Mouse (Mus musculus): ENCODE results near the gene Hsd17b12. TPM values are rescaled to one million over a fixed set of nuclear protein-coding genes. Genes with fewer than 3 reads are reported as not detected.

Hsd17b12 gene
- polyA plus RNA-seq, 1 experiment from 2014 or later: 121 TPM

DNA sequence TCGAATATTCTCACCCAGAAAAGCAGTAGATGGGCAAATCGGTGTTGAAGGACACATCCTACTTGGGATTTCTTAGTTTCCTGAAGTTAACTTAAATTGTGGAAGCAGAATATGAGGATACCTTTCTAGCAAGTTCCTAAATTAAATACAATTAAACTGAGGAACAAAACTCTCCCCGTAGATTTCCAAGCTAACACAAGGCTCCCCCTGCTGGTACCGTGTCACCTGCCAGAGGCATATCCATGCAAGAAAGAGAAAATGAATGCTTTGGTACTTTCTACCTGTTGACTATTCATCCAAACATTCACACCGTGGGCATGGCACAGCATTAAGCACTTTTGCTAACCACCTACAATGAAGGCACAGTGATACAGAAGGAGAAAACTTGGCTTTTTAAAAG, 98.3 kb downstream of the Hsd17b12 start:
- Histone ChIP-seq H3K27me3 (ENCODE audit: insufficient read depth, poor library complexity, severe bottlenecking) (no peaks in the 10 kb centered on the region), H3K4me3 (no peak overlapping the region), H3K27ac (no peak overlapping the region), H3K4me1 (replicated peaks) (no peaks in the 10 kb centered on the region), H3K36me3 (no peaks in the 10 kb centered on the region), H3K9me3 (no peaks in the 10 kb centered on the region)
- 85% methylated on average over 5 of the region's 5 CpGs for WGBS
- DNase-seq (ENCODE audit: low spot score): no peak

DNA sequence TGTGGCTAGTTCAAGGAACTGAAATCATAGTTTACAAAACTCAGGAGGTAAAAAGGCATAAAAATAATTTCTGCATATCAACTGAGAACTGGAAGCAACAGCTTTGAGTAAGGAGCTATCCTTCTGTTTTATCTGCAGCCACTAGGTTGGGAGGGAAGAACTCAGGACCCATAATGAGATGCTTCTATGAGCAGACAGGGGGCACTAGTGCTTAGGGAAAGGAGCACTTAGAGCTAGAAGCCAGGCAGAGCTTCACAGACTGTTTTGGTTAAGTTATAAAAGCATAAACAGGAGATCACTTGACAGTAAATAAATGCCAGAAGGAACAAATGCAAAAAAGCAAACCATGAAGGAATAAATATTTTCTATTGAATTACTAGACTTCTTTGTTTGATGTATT, 103.0 kb downstream of the Hsd17b12 start:
- H3K27ac ChIP-seq: no peak overlapping the region
- no peak for DNase-seq (ENCODE audit: low spot score)
- no peaks in the 10 kb centered on the region for H3K9me3 ChIP-seq
- no peak overlapping the region for H3K4me3 ChIP-seq
- no peaks in the 10 kb centered on the region for H3K27me3 ChIP-seq (ENCODE audit: insufficient read depth, poor library complexity, severe bottlenecking)
- peaks cover 11% of the 10 kb centered on the region for H3K36me3 ChIP-seq
- no peaks in the 10 kb centered on the region for H3K4me1 ChIP-seq (replicated peaks)

DNA sequence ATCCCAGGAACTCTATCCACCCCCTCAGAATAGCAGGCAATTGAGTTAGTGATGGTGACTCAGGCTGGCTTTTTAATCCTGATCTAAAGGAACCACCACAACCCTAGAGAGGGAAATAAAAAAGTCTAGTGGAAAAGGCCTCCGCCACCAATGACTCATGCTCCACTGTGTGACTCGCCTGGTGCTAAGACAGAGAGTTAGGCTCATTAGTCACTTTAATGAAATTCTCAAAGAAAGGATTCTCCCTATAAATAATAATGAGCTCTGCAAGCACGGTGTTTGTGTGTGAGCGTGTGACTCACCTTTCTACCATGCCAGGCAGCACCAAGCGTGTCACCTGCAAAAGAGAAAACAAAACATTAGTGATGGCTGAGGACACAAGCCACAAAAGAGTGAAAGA, 105.8 kb downstream of the Hsd17b12 start:
- 92% methylated on average over 5 of the region's 5 CpGs for WGBS
- Histone ChIP-seq H3K27ac (no peak overlapping the region), H3K4me3 (no peak overlapping the region), H3K4me1 (replicated peaks) (no peaks in the 10 kb centered on the region), H3K36me3 (peaks cover 11% of the 10 kb centered on the region), H3K9me3 (no peaks in the 10 kb centered on the region), H3K27me3 (ENCODE audit: insufficient read depth, poor library complexity, severe bottlenecking) (no peaks in the 10 kb centered on the region)
- no peak for DNase-seq (ENCODE audit: low spot score)

DNA sequence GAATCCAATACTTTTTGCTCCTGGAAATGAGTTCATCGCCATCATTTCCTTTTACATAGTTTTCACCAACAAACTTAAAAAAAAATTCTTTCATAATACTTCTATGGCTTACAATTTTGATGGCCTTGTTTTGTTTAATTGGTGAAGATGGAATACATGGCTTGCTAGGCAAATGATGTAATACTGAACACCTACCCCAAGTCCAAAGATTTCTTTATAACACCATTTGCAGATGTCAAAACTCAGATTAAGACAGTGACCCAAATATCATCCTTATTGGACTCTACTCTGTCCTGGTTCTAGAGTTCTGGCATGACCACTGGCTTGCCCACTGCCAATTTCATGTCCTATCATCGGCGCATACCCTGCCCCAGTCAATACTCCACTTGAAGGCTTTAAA, 106.9 kb downstream of the Hsd17b12 start:
- Histone ChIP-seq H3K27ac (no peak overlapping the region), H3K36me3 (peaks cover 11% of the 10 kb centered on the region), H3K27me3 (ENCODE audit: insufficient read depth, poor library complexity, severe bottlenecking) (no peaks in the 10 kb centered on the region), H3K4me3 (no peak overlapping the region), H3K9me3 (no peaks in the 10 kb centered on the region), H3K4me1 (replicated peaks) (no peaks in the 10 kb centered on the region)
- DNase-seq (ENCODE audit: low spot score): no peak
- WGBS: 96% methylated on average over 3 of the region's 3 CpGs

DNA sequence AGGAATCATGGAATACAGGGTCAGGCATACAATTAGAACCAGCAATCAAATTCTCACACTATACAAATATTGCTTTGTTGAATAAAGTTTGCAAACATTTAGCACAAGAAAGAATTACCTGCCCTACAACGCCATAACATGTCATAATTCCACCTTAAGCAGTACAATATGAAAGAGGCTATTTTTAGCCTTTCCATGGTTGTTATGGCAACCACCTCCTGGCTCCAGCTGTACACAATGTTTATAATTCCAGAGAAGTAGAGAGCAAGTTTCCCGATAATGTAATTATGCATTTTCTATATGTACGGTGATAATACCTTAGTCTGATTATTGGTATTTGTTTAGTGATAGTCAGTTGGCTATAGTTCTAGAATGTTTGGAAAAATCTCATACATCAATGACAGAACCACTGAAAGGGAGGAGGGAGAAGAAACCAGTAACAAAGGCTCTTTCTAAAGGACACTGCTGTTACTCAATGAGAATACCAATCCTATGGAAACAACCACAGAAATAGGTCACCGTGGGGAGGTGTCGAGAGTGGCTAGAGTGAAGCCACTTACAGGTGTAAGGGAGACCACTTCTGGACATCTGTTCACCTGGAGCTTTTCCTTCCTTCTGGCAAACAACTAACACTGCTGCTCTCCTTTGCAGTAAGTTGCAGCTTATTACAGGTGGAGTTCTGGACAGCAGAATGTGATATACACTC, 108.1 kb downstream of the Hsd17b12 start:
- DNase-seq (ENCODE audit: low spot score): no peak
- Histone ChIP-seq H3K27ac (no peak overlapping the region), H3K36me3 (peaks cover 11% of the 10 kb centered on the region), H3K27me3 (ENCODE audit: insufficient read depth, poor library complexity, severe bottlenecking) (no peaks in the 10 kb centered on the region), H3K4me1 (replicated peaks) (no peaks in the 10 kb centered on the region), H3K4me3 (no peak overlapping the region), H3K9me3 (no peaks in the 10 kb centered on the region)
- 88% methylated on average over 5 of the region's 5 CpGs for WGBS

DNA sequence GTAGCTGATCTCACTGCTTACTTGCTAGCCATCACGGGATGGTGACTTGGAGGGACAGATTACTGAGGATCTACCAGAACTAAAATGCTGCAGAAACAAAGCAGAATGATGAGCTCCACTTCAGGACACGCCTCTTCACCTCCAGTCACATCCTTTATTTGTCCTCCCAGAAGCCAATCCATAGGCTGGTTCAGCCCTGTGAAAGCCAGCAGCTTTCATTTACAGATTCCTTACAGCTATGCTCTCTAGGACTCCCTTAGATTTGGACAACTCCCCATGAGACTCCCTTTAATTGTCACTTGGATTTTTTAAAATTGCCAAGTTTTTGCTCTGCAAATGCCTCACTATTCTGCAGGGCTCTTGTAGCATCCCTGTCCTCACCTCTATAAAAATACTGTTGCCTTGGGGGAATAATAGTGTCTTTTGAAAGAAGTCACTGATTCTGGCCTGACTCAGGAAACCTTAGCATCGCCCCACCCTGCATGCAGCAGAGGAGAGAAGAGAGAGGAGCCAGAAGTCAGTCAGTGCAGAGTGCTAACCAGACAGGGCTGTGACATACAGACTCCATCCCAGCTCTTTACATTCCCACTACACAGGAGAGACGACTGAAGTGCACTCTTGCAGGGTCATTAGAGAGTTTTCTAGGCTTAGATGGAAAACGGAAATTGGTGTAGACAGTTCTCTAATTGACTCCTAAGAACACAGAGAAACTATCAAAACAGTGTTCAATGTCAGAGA, 108.9 kb downstream of the Hsd17b12 start:
- Histone ChIP-seq H3K4me3 (no peak overlapping the region), H3K4me1 (replicated peaks) (no peaks in the 10 kb centered on the region), H3K9me3 (no peaks in the 10 kb centered on the region), H3K27me3 (ENCODE audit: insufficient read depth, poor library complexity, severe bottlenecking) (no peaks in the 10 kb centered on the region), H3K27ac (no peak overlapping the region), H3K36me3 (peaks cover 11% of the 10 kb centered on the region)
- no peak for DNase-seq (ENCODE audit: low spot score)
- WGBS: 86% methylated on average over 5 of the region's 5 CpGs

DNA sequence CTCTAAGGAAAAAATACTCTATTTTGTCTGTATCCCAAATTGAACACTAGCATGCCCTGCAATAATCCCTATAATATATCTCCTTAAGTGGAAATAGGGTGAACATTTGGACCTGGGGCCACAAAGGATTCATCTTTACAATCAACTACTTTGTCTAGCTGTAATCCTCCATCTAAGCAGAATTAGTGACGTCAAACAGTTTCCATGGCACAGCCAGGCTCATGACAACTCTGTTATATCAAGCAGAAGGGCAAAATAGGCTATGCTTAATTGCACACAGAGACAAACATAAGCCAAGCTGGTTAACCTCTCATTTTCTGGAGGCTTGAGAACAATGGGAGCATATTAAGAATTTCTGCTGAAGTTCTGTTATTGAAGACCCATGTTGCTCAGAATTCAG, 109.5 kb downstream of the Hsd17b12 start:
- Histone ChIP-seq H3K36me3 (peaks cover 11% of the 10 kb centered on the region), H3K9me3 (no peaks in the 10 kb centered on the region), H3K4me3 (no peak overlapping the region), H3K4me1 (replicated peaks) (no peaks in the 10 kb centered on the region), H3K27me3 (ENCODE audit: insufficient read depth, poor library complexity, severe bottlenecking) (no peaks in the 10 kb centered on the region), H3K27ac (no peak overlapping the region)
- DNase-seq (ENCODE audit: low spot score): no peak
- 82% methylated on average over 1 of the region's 1 CpGs for WGBS

DNA sequence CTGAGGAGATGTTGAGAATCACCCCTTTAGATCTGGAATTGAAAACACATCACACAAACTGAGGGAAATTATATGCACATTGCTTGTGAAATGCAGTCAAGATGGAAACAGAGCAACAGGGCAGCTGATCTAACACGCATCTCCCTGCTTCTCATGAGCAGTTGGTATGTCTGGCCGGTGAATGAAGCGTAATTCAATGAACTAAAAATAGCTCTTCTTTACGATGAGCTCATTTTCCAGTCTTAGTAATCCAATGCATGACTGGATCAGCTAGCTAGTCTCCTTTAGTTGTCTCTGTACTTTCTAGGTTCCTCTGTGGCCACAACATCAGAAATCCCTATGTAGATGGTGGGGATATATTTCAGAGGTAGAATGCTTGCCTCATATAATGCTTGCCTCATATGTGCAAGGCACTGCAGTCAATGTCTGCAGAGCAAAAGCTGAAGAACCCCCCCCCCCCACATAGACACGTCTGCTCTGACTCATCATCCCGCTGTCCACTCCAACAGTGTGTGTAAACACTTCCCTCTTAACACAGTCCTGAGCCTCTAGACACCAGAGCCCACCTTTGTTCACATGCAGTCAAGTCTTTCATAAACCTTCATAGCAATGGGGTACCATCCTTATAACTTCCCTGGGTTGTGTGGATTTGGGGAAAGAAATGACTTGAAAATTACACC, 112.2 kb downstream of the Hsd17b12 start:
- Histone ChIP-seq H3K36me3 (peaks cover 19% of the 10 kb centered on the region), H3K27me3 (ENCODE audit: insufficient read depth, poor library complexity, severe bottlenecking) (no peaks in the 10 kb centered on the region), H3K4me3 (no peak overlapping the region), H3K9me3 (no peaks in the 10 kb centered on the region), H3K4me1 (replicated peaks) (no peaks in the 10 kb centered on the region), H3K27ac (no peak overlapping the region)
- no peak for DNase-seq (ENCODE audit: low spot score)
- WGBS: 90% methylated on average over 6 of the region's 6 CpGs

DNA sequence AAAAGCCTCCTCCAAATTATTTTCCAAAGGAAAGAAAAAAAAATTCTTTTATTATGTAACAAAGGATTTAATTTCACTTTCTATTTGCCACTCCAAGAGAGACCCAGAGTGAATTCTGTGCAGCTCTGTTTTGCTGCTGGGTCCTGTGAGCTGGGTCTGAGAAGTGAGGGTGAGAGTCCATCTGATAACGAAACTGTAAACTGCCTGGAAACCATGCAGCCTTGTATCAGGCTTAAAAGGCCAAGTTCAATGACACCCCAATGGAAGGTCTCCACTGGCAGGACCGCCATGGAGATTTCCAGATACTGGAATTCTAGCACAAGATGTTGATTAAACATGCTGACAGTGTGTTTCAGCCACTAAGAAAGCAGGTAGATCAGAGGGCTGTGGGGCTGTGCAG, 113.6 kb downstream of the Hsd17b12 start:
- no peak for DNase-seq (ENCODE audit: low spot score)
- Histone ChIP-seq H3K36me3 (peaks cover 19% of the 10 kb centered on the region), H3K4me3 (no peak overlapping the region), H3K4me1 (replicated peaks) (no peaks in the 10 kb centered on the region), H3K27me3 (ENCODE audit: insufficient read depth, poor library complexity, severe bottlenecking) (no peaks in the 10 kb centered on the region), H3K27ac (no peak overlapping the region), H3K9me3 (no peaks in the 10 kb centered on the region)
- WGBS: 90% methylated on average over 2 of the region's 2 CpGs

DNA sequence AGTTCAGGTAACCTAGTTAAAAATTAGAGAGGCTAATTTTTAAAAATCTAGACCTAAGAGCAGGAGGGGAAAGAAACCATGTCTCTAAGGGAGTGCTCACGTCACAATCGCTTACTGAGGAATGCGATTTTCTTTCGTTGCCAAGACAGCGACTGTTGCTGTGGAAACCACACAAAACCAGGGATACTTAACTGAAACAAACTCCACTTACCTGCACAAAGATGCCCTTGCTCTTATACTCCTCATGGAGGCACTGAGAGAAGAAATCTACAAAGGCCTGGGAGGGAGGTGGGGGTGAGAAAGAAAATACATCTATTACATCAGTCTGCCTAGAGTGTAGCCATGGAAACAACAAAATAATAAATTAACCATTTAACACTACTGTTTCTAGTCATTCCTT, 114.1 kb downstream of the Hsd17b12 start:
- Histone ChIP-seq H3K27ac (no peak overlapping the region), H3K27me3 (ENCODE audit: insufficient read depth, poor library complexity, severe bottlenecking) (no peaks in the 10 kb centered on the region), H3K4me3 (no peak overlapping the region), H3K9me3 (no peaks in the 10 kb centered on the region), H3K4me1 (replicated peaks) (no peaks in the 10 kb centered on the region), H3K36me3 (peaks cover 19% of the 10 kb centered on the region)
- 65% methylated on average over 5 of the region's 5 CpGs for WGBS
- DNase-seq (ENCODE audit: low spot score): no peak

DNA sequence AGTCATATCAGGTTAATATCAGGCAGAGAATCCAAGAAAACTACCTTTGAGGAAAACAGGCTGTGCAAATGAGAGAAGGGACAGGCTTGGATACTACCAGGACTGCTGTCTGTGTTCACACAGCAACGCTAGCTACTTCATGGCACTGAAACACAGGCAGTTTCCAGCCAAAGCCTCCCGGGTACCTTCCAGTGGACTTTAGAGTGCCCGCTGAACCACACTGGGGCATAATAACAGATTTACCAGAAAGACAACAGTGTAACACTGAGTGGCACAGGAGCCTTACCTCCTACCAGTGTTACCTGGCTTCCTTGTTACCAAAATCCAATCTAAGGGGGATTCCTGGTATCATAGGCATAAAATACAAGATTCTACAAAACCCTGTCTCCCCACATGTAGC, 115.3 kb downstream of the Hsd17b12 start:
- no peak overlapping the region for H3K4me3 ChIP-seq
- DNase-seq (ENCODE audit: low spot score): no peak
- no peaks in the 10 kb centered on the region for H3K9me3 ChIP-seq
- H3K36me3 ChIP-seq: peaks cover 19% of the 10 kb centered on the region
- no peaks in the 10 kb centered on the region for H3K4me1 ChIP-seq (replicated peaks)
- no peak overlapping the region for H3K27ac ChIP-seq
- WGBS: 96% methylated on average over 3 of the region's 3 CpGs
- H3K27me3 ChIP-seq (ENCODE audit: insufficient read depth, poor library complexity, severe bottlenecking): no peaks in the 10 kb centered on the region

DNA sequence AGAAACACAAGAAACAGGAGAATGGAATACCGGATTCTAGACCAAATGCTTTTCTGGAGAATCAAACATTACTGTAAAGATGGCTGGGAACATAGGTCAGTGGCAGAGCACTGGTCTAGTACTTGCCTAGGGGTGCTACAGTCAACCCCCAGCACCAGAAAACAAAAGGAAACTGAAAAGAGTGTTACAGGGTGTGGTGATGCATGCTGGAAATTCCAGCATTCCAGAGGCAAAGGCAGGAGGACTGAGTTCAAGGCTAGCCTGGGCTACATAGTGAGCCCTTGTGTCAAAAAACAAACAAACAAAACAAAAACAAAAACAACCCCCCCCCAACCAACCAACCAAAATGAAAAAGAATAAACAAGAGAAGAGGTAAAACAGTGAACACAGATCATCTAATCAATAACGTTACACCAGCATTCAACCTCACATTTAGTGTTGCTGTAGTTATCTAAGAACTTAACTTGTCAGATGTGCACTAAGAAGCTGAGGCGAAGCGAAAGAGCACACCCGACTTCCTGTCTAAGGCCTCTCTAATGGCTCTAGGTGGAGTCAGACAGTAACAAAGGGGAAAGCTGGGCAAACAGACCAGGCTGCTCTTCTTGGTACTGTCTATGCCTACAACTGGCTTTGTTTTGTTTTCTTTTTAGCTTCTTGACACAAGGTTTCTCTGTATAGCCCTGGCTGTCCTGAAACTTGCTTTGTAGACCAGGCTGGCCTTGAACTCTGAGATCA, 117.2 kb downstream of the Hsd17b12 start:
- Histone ChIP-seq H3K27ac (no peak overlapping the region), H3K27me3 (ENCODE audit: insufficient read depth, poor library complexity, severe bottlenecking) (no peaks in the 10 kb centered on the region), H3K4me1 (replicated peaks) (no peaks in the 10 kb centered on the region), H3K36me3 (peaks cover 19% of the 10 kb centered on the region), H3K9me3 (no peaks in the 10 kb centered on the region), H3K4me3 (no peak overlapping the region)
- WGBS: 94% methylated on average over 5 of the region's 5 CpGs
- no peak for DNase-seq (ENCODE audit: low spot score)

Data from hindbrain, embryonic 10.5 days (tissue).